Comparison of ENCODE assay signal across 8 mouse cellular contexts in genomic region chr17:13668052-13669015, GRCm38 (mm10).
DNase-seq lines count a peak whose midpoint lies in the region; ATAC-seq lines count a peak whose summit lies in the region.

No protein-coding gene starts in this region.

- no peak overlapping the region for H3K9ac ChIP-seq in lung, embryonic 16.5 days (ENCODE audit: low read length)
- H3K9ac ChIP-seq in embryonic facial prominence, embryonic 12.5 days = no peak overlapping the region
- peak overlapping the region; percentile 58 for H3K9ac ChIP-seq in hindbrain, embryonic 13.5 days
- no peak overlapping the region for H3K9ac ChIP-seq in limb, embryonic 15.5 days
- peak overlapping the region; percentile 47 for H3K9ac ChIP-seq in stomach, embryonic 16.5 days (ENCODE audit: low read length)

- no peaks in the 10 kb centered on the region for H3K27me3 ChIP-seq in lung, embryonic 16.5 days (ENCODE audit: control insufficient read depth, insufficient read depth, low read depth, low read length)
- H3K27me3 ChIP-seq in embryonic facial prominence, embryonic 12.5 days = no peaks in the 10 kb centered on the region
- H3K27me3 ChIP-seq in hindbrain, embryonic 13.5 days = no peaks in the 10 kb centered on the region
- H3K27me3 ChIP-seq in limb, embryonic 15.5 days = no peaks in the 10 kb centered on the region
- H3K27me3 ChIP-seq in stomach, embryonic 16.5 days (ENCODE audit: control insufficient read depth, insufficient read depth, low read length) = no peaks in the 10 kb centered on the region

- no peak for DNase-seq in lung, postnatal 4 days
- DNase-seq in urinary bladder, postnatal 25 days (ENCODE audit: low spot score) = no peak
- no peak for DNase-seq in spleen, postnatal 36 days (ENCODE audit: low spot score in 2 of 2)

- H3K4me1 ChIP-seq in lung, embryonic 16.5 days (replicated peaks; ENCODE audit: control insufficient read depth, insufficient read depth, low read length) = peaks cover 12% of the 10 kb centered on the region
- H3K4me1 ChIP-seq in embryonic facial prominence, embryonic 12.5 days = peaks cover 19% of the 10 kb centered on the region
- H3K4me1 ChIP-seq in hindbrain, embryonic 13.5 days (replicated peaks) = peaks cover 50% of the 10 kb centered on the region
- peaks cover 18% of the 10 kb centered on the region for H3K4me1 ChIP-seq in limb, embryonic 15.5 days
- H3K4me1 ChIP-seq in stomach, embryonic 16.5 days (ENCODE audit: control insufficient read depth, insufficient read depth, low read length) = peaks cover 28% of the 10 kb centered on the region

- 21% methylated on average over 16 of the region's 16 CpGs for WGBS in lung, embryonic 16.5 days
- WGBS in embryonic facial prominence, embryonic 12.5 days = 8% methylated on average over 16 of the region's 16 CpGs
- WGBS in hindbrain, embryonic 13.5 days = 7% methylated on average over 16 of the region's 16 CpGs
- 10% methylated on average over 16 of the region's 16 CpGs for WGBS in limb, embryonic 15.5 days
- 15% methylated on average over 16 of the region's 16 CpGs for WGBS in stomach, embryonic 16.5 days

- H3K9me3 ChIP-seq in lung, embryonic 16.5 days (ENCODE audit: control insufficient read depth, low read length) = no peaks in the 10 kb centered on the region
- no peaks in the 10 kb centered on the region for H3K9me3 ChIP-seq in embryonic facial prominence, embryonic 12.5 days
- H3K9me3 ChIP-seq in hindbrain, embryonic 13.5 days = no peaks in the 10 kb centered on the region
- H3K9me3 ChIP-seq in limb, embryonic 15.5 days = no peaks in the 10 kb centered on the region
- no peaks in the 10 kb centered on the region for H3K9me3 ChIP-seq in stomach, embryonic 16.5 days (replicated peaks; ENCODE audit: control insufficient read depth, low read length)

- no peaks in the 10 kb centered on the region for H3K36me3 ChIP-seq in lung, embryonic 16.5 days (ENCODE audit: control insufficient read depth, insufficient read depth, low read length)
- H3K36me3 ChIP-seq in embryonic facial prominence, embryonic 12.5 days = no peaks in the 10 kb centered on the region
- H3K36me3 ChIP-seq in hindbrain, embryonic 13.5 days = no peaks in the 10 kb centered on the region
- H3K36me3 ChIP-seq in limb, embryonic 15.5 days = no peaks in the 10 kb centered on the region
- no peaks in the 10 kb centered on the region for H3K36me3 ChIP-seq in stomach, embryonic 16.5 days (ENCODE audit: control insufficient read depth, insufficient read depth, low read length)

- ATAC-seq in lung, embryonic 16.5 days (ENCODE audit: low read depth) = peak; percentile 55
- ATAC-seq in embryonic facial prominence, embryonic 12.5 days (ENCODE audit: insufficient number of reproducible peaks, insufficient read depth, low FRiP score, low TSS enrichment) = peak; percentile 79
- ATAC-seq in hindbrain, embryonic 13.5 days (ENCODE audit: low FRiP score) = peak; percentile 79
- ATAC-seq in limb, embryonic 15.5 days (ENCODE audit: insufficient number of reproducible peaks, low FRiP score, low TSS enrichment, low read depth) = 0 out of 2 replicates have a peak, but pooled peaks have one; percentile 32
- peak; percentile 77 for ATAC-seq in stomach, embryonic 16.5 days (ENCODE audit: insufficient read depth, low FRiP score)

- H3K27ac ChIP-seq in lung, embryonic 16.5 days (ENCODE audit: low read length) = no peak overlapping the region
- peak overlapping the region; percentile 42; the same call in 1 of the 2 replicates for H3K27ac ChIP-seq in embryonic facial prominence, embryonic 12.5 days
- H3K27ac ChIP-seq in hindbrain, embryonic 13.5 days = peak overlapping the region; percentile 87
- peak overlapping the region; percentile 19; the same call in 1 of the 2 replicates for H3K27ac ChIP-seq in limb, embryonic 15.5 days
- peak overlapping the region; percentile 70 for H3K27ac ChIP-seq in stomach, embryonic 16.5 days (ENCODE audit: low read length)

- 0 out of 2 replicates have a peak overlapping the region, but pooled peaks have one; percentile 13 for H3K4me2 ChIP-seq in lung, embryonic 16.5 days (ENCODE audit: low read depth, low read length)
- no peak overlapping the region; the same call in 1 of the 2 replicates for H3K4me2 ChIP-seq in embryonic facial prominence, embryonic 12.5 days (replicated peaks)
- peak overlapping the region; percentile 35 for H3K4me2 ChIP-seq in hindbrain, embryonic 13.5 days
- H3K4me2 ChIP-seq in limb, embryonic 15.5 days = peak overlapping the region; percentile 12; the same call in 1 of the 2 replicates
- H3K4me2 ChIP-seq in stomach, embryonic 16.5 days (ENCODE audit: low read depth, low read length) = peak overlapping the region; percentile 30

- H3K4me3 ChIP-seq in lung, embryonic 16.5 days (ENCODE audit: low read length) = no peak overlapping the region
- H3K4me3 ChIP-seq in embryonic facial prominence, embryonic 12.5 days = no peak overlapping the region
- H3K4me3 ChIP-seq in hindbrain, embryonic 13.5 days = no peak overlapping the region
- no peak overlapping the region for H3K4me3 ChIP-seq in limb, embryonic 15.5 days
- peak overlapping the region; percentile 5; the same call in 1 of the 2 replicates for H3K4me3 ChIP-seq in stomach, embryonic 16.5 days (replicated peaks; ENCODE audit: low read length)

Comparison
In these comparisons a context has a peak if more than half of its experiments do, and no peak if none do; other contexts are left out.
1. H3K9ac ChIP-seq: peak in hindbrain, embryonic 13.5 days (single experiment) and stomach, embryonic 16.5 days (single experiment); none in lung, embryonic 16.5 days (single experiment), embryonic facial prominence, embryonic 12.5 days (single experiment) and limb, embryonic 15.5 days (single experiment).
2. Peak in every context shown above with its lines, with median percentiles within 50 percentile points of each other: ATAC-seq.